Mouse (Mus musculus) myocyte (in vitro differentiated cells): ENCODE results near the gene Gm8122. TPM values are rescaled to one million over a fixed set of nuclear protein-coding genes. Genes with fewer than 3 reads are reported as not detected.
"Not testable (repeated sequence)": the region's sequence is repeated elsewhere in the genome, so short reads cannot be mapped to it uniquely, and the experiment has no call there.

ENCODE experiments used
- H3K27me3 ChIP-seq: one replicate; pipeline ENCODE4 v1.6.1; 2011; ENCODE audit not compliant: control insufficient read depth, insufficient read depth, insufficient read length
- H3K36me3 ChIP-seq: one replicate; pipeline ENCODE4 v1.6.1; 2011; ENCODE audit not compliant: control insufficient read depth, insufficient read depth
- H3K4me2 ChIP-seq: one replicate; pipeline ENCODE4 v1.6.1; 2011; ENCODE audit warnings: low read depth, control low read depth
- H3K4me3 ChIP-seq: one replicate; pipeline ENCODE4 v1.5.1; 2011; ENCODE audit warnings: mild to moderate bottlenecking, control low read depth, moderate library complexity
- H3K79me2 ChIP-seq: one replicate; pipeline ENCODE4 v1.6.1; 2011; ENCODE audit not compliant: control insufficient read depth, insufficient read depth
- H3ac ChIP-seq: one replicate; pipeline ENCODE4 v1.6.1; 2011; ENCODE audit not compliant: control insufficient read depth, insufficient read length
- polyA plus RNA-seq: library from polyadenylated mRNA; unstranded; fragments of >200 nt; fragmentation: generic; extraction: Trizol; gene quantifications from one replicate; pipeline ENCODE4 v1.2.1, GENCODE M21; 2012; ENCODE audit warnings: missing spikeins

Gm8122 gene
- polyA plus RNA-seq: not detected

- not testable (repeated sequence) for H3K36me3 ChIP-seq, H3ac ChIP-seq, H3K79me2 ChIP-seq, H3K4me3 ChIP-seq, H3K27me3 ChIP-seq, H3K4me2 ChIP-seq
Measured at GRCm38 (mm10) chr14:43235204-43235603, at the start of gene Gm8122. Gene Gm8122, minus strand, starts transcription at chr14:43235304.

- H3K4me3 ChIP-seq, H3K4me2 ChIP-seq, H3K27me3 ChIP-seq, H3K79me2 ChIP-seq, H3K36me3 ChIP-seq, H3ac ChIP-seq: not testable (repeated sequence)
Measured at GRCm38 (mm10) chr14:43278681-43279080, 43.6 kb upstream of the Gm8122 start.

- H3K27me3 ChIP-seq, H3K79me2 ChIP-seq, H3K4me2 ChIP-seq, H3ac ChIP-seq, H3K36me3 ChIP-seq, H3K4me3 ChIP-seq: not testable (repeated sequence)
Measured at GRCm38 (mm10) chr14:43278146-43278545, 43.0 kb upstream of the Gm8122 start.

- H3K4me3 ChIP-seq, H3K4me2 ChIP-seq, H3K27me3 ChIP-seq, H3K79me2 ChIP-seq, H3ac ChIP-seq, H3K36me3 ChIP-seq: not testable (repeated sequence)
Measured at GRCm38 (mm10) chr14:43277468-43277867, 42.4 kb upstream of the Gm8122 start.

GRCm38 (mm10) chr14:43275752-43276151 is 40.6 kb upstream of the Gm8122 start:
- Histone ChIP-seq H3K4me2 (peak overlapping the region; percentile 52), H3K4me3 (peak overlapping the region; percentile 16)
- not testable (repeated sequence) for H3K36me3 ChIP-seq, H3ac ChIP-seq, H3K79me2 ChIP-seq, H3K27me3 ChIP-seq

- peak within 1 kb of the TSS; percentile 52 for H3K4me2 ChIP-seq
- peak within 1 kb of the TSS; percentile 16 for H3K4me3 ChIP-seq
- not testable (repeated sequence) for H3K36me3 ChIP-seq, H3ac ChIP-seq, H3K27me3 ChIP-seq, H3K79me2 ChIP-seq
Measured at GRCm38 (mm10) chr14:43274986-43275511, 39.9 kb upstream of the Gm8122 start, which contains the start of gene Gm9732. Gene Gm9732, plus strand, starts transcription at chr14:43275036.

GRCm38 (mm10) chr14:43273161-43273560 is 38.1 kb upstream of the Gm8122 start:
- not testable (repeated sequence) for H3K79me2 ChIP-seq, H3ac ChIP-seq, H3K36me3 ChIP-seq, H3K4me2 ChIP-seq, H3K4me3 ChIP-seq, H3K27me3 ChIP-seq

- not testable (repeated sequence) for H3K79me2 ChIP-seq, H3K4me2 ChIP-seq, H3ac ChIP-seq, H3K27me3 ChIP-seq, H3K36me3 ChIP-seq, H3K4me3 ChIP-seq
Measured at GRCm38 (mm10) chr14:43269211-43269610, 34.1 kb upstream of the Gm8122 start.

GRCm38 (mm10) chr14:43268521-43269084 is 33.5 kb upstream of the Gm8122 start:
- not testable (repeated sequence) for H3K79me2 ChIP-seq, H3K36me3 ChIP-seq, H3K27me3 ChIP-seq, H3K4me3 ChIP-seq, H3K4me2 ChIP-seq, H3ac ChIP-seq

GRCm38 (mm10) chr14:43263421-43263820 is 28.3 kb upstream of the Gm8122 start:
- not testable (repeated sequence) for H3K27me3 ChIP-seq, H3K4me2 ChIP-seq, H3K36me3 ChIP-seq, H3K4me3 ChIP-seq, H3ac ChIP-seq, H3K79me2 ChIP-seq

GRCm38 (mm10) chr14:43258349-43258748 is 23.2 kb upstream of the Gm8122 start, which contains the start of gene Gm8126:
Gene Gm8126, plus strand, starts transcription at chr14:43258649.
- H3K36me3 ChIP-seq, H3K4me2 ChIP-seq, H3K79me2 ChIP-seq, H3K4me3 ChIP-seq, H3ac ChIP-seq, H3K27me3 ChIP-seq: not testable (repeated sequence)

GRCm38 (mm10) chr14:43256511-43256910 is 21.4 kb upstream of the Gm8122 start:
- H3K36me3 ChIP-seq, H3K27me3 ChIP-seq, H3K4me3 ChIP-seq, H3K4me2 ChIP-seq, H3K79me2 ChIP-seq, H3ac ChIP-seq: not testable (repeated sequence)

GRCm38 (mm10) chr14:43250549-43251253 is 15.6 kb upstream of the Gm8122 start:
- not testable (repeated sequence) for H3ac ChIP-seq, H3K4me2 ChIP-seq, H3K4me3 ChIP-seq, H3K27me3 ChIP-seq, H3K36me3 ChIP-seq, H3K79me2 ChIP-seq
